Comparison of ENCODE assay signal across 26 mouse cellular contexts in the genomic region with DNA sequence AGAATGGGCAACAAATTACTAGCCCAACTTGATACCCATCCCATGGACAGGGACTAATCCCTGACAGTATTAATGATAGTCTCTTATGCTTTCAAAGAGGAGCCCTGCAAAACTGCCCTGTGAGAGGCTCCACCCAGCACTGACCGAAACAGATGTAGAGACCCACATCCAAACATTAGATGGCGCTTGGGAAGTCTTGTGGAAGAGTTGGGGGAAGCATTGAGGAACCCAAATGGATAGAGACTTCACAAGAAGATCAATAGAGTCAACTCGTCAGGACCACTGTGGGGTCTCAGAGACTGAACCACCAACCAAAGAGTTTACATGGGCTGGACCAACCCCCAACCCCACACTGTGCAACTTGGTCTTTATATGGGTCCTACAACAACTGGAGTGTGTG.
"Had no signal": no experiment of that assay in that cellular context is flagged by ENCODE, and none has a peak within 500 bp of the region (broad histone marks: within the 10 kb centered on the region; RNA-seq: fewer than 3 reads in every experiment).

No protein-coding gene starts in this region.

- H3K27ac ChIP-seq: embryonic facial prominence, embryonic 10.5 days; embryonic facial prominence, embryonic 12.5 days; embryonic facial prominence, embryonic 13.5 days; embryonic facial prominence, embryonic 15.5 days; forebrain, embryonic 10.5 days; forebrain, embryonic 12.5 days; forebrain, embryonic 13.5 days; forebrain, embryonic 15.5 days; gastrocnemius, adult 2 months; heart, adult 2 months had no signal

- H3K27me3 ChIP-seq: embryonic facial prominence, embryonic 12.5 days; embryonic facial prominence, embryonic 13.5 days; embryonic facial prominence, embryonic 15.5 days; forebrain, embryonic 12.5 days; forebrain, embryonic 13.5 days; forebrain, embryonic 15.5 days had no signal

- H3K36me3 ChIP-seq: embryonic facial prominence, embryonic 10.5 days; embryonic facial prominence, embryonic 12.5 days; embryonic facial prominence, embryonic 13.5 days; embryonic facial prominence, embryonic 15.5 days; forebrain, embryonic 10.5 days; forebrain, embryonic 12.5 days; forebrain, embryonic 15.5 days had no signal

- H3K4me1 ChIP-seq: embryonic facial prominence, embryonic 10.5 days; embryonic facial prominence, embryonic 12.5 days; embryonic facial prominence, embryonic 13.5 days; embryonic facial prominence, embryonic 15.5 days; forebrain, embryonic 10.5 days; forebrain, embryonic 12.5 days; forebrain, embryonic 13.5 days; forebrain, embryonic 15.5 days had no signal

- H3K9me3 ChIP-seq: embryonic facial prominence, embryonic 10.5 days; embryonic facial prominence, embryonic 12.5 days; embryonic facial prominence, embryonic 13.5 days; embryonic facial prominence, embryonic 15.5 days; forebrain, embryonic 10.5 days; forebrain, embryonic 12.5 days; forebrain, embryonic 13.5 days; forebrain, embryonic 15.5 days had no signal

- H3K4me3 ChIP-seq: embryonic facial prominence, embryonic 10.5 days; embryonic facial prominence, embryonic 12.5 days; embryonic facial prominence, embryonic 13.5 days; embryonic facial prominence, embryonic 15.5 days; erythroblast, embryonic 14.5 days; forebrain, embryonic 10.5 days; forebrain, embryonic 12.5 days; forebrain, embryonic 13.5 days; forebrain, embryonic 15.5 days; gastrocnemius, adult 2 months; heart, adult 2 months had no signal

- DNase-seq: cerebellum, adult 2 months; cerebellum, adult 8-10 months; cerebellum, adult 9-10 months; cerebellum, adult 9-11 months; cerebellum, postnatal 10 days; cerebellum, postnatal 14 days; cerebellum, postnatal 25 days; cerebellum, postnatal 36 days; embryo, embryonic 11 days; forebrain, postnatal 0 days; gastrocnemius, adult 2 months; gastrocnemius, postnatal 10 days; gastrocnemius, postnatal 14 days; gastrocnemius, postnatal 25 days; gastrocnemius, postnatal 36 days; heart, adult 18-20 months; heart, adult 2 months had no signal
